Mouse (Mus musculus): ENCODE measurements at regions not wholly inside any gene's neighbourhood (a gene's known extent, or its start where the extent isn't known, plus 50 kb on each side); places are given as distances from the start of the nearest gene placed in this dataset.
A peak's percentile ranks its signal among the peaks of the same experiment; 100 is the strongest.

- peak; percentile 18; the same call in 1 of the 2 replicates for ATAC-seq (ENCODE audit: extremely low read depth, insufficient number of reproducible peaks, low FRiP score, poor library complexity, severe bottlenecking)
These were observed 265.7 kb upstream of the Kcnj16 start for GRCm38 (mm10) chr11:110702119-110702518.

- no peak for ATAC-seq (ENCODE audit: extremely low read depth, insufficient number of reproducible peaks, low FRiP score, poor library complexity, severe bottlenecking)
These were observed 264.3 kb upstream of the Kcnj16 start for GRCm38 (mm10) chr11:110703511-110703910.

DNA sequence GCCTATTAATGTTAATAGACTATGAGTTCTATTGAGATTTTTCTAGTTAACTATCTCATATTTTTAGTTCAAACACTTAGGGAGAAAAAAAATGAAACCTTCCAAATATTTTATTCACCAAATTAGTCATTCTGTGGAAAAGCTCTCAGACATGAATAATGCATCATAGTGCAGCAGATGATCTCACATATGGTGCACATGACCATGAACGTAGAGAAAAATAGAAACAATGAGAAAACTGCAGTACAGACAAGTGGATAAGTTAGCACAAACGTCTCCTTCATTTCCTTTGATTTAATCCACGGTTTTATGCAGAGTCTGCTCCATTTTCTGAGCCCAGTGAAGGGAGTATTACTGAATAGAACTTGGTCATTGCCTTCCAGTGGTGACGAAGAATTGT is 260.5 kb upstream of the Kcnj16 start:
- no peak for ATAC-seq (ENCODE audit: extremely low read depth, insufficient number of reproducible peaks, low FRiP score, poor library complexity, severe bottlenecking)

DNA sequence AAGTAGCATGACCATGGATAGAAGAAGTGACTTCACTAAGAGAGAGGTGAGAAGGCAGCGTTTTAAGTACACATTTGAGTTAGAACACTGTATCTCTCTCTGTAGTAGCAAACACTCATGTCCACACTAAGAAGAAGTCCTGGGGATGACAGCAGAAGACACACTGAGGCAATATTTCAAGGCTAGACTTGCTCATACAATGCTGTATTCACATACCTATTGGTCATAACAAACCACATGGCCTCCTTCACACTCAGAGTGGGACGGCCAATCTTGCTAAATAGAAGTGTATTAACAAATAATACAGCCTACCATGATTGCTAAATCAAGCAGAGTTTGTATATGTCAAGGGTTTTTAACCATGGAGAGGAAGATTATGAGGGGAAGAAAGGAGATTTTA is 252.5 kb upstream of the Kcnj16 start:
- ATAC-seq (ENCODE audit: extremely low read depth, insufficient number of reproducible peaks, low FRiP score, poor library complexity, severe bottlenecking), result no peak

DNA sequence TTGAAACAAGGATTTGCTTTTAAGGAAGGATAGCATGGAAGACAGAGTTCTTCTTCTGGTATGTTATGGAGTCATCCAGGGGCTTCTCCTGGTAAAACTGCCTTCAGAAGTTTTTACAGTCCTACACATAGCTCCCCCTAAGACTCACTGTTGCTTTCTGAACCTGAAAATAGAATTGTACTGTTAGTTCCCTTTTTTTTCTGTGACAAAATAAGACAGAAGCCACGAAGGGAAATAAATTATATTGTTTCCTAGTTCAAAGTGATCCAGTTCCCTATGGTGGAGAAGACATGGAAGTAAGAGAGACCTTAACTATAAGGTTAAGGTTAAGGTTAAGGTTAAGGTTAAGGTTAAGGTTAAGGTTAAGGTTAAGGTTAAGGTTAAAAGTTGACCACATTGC is 251.5 kb upstream of the Kcnj16 start:
- no peak for ATAC-seq (ENCODE audit: extremely low read depth, insufficient number of reproducible peaks, low FRiP score, poor library complexity, severe bottlenecking)

DNA sequence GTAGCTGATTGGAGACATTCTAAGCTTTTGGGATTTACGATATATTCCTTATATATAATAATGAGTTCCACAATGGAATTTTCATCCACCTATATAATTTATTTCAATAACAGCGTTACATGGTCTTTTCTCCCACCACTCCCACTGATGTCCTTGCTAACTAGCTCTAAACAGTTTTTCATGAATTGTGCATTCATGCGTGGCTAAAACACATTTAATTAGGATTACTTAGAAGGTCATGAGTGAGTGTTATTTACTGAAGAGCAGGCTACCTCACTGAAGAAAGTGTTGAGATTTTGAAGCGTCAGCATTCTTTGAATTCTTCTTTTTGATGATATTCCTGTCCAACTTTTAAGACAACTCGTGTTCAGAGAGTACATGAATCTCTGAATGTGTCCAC is 245.1 kb upstream of the Kcnj16 start:
- no peak for ATAC-seq (ENCODE audit: extremely low read depth, insufficient number of reproducible peaks, low FRiP score, poor library complexity, severe bottlenecking)

GRCm38 (mm10) chr11:110723971-110724370 is 243.9 kb upstream of the Kcnj16 start:
- ATAC-seq (ENCODE audit: extremely low read depth, insufficient number of reproducible peaks, low FRiP score, poor library complexity, severe bottlenecking), result no peak

GRCm38 (mm10) chr11:110727357-110727961 is 240.4 kb upstream of the Kcnj16 start:
- ATAC-seq (ENCODE audit: extremely low read depth, insufficient number of reproducible peaks, low FRiP score, poor library complexity, severe bottlenecking), result no peak

DNA sequence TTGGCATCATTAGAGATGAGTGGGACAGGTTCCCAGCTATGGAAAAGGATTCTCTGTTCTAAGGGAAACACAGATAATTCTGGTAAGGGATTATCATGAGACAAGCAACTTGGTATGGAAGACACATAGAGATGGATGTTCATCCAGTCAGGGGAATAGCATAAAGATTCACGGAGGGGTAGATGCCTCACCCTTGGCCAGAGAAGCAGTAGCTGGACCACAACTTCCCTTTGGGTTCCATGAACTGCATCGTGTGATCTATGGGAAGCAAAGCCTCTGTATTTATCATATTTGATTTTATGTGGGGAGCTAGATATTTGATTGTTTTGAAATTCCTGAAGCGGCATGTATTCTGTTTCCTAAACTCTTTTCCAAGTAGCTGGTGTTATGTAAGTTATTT is 236.3 kb upstream of the Kcnj16 start:
- no peak for ATAC-seq (ENCODE audit: extremely low read depth, insufficient number of reproducible peaks, low FRiP score, poor library complexity, severe bottlenecking)

DNA sequence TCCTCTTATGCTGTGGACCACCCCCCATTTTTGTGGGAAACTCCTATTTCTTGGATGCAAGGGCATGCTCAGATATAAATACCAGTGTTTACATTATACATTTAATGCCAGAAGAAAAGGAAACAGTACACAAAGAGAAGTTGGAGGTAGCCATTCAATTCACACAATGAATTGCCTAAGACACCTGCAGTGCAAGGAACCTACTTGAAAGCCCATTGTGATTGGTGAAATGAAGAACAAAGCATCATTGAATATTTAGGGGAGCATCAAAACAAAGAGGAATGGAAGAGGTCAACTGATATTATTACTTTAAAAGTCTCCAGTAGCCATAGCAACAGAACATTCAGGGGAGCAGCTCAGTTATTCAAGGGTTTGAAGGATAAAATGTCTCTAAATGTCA is 193.7 kb upstream of the Kcnj16 start:
- ATAC-seq (ENCODE audit: extremely low read depth, insufficient number of reproducible peaks, low FRiP score, poor library complexity, severe bottlenecking), result no peak

GRCm38 (mm10) chr11:110781492-110782276 is 186.1 kb upstream of the Kcnj16 start:
- ATAC-seq (ENCODE audit: extremely low read depth, insufficient number of reproducible peaks, low FRiP score, poor library complexity, severe bottlenecking), result no peak

DNA sequence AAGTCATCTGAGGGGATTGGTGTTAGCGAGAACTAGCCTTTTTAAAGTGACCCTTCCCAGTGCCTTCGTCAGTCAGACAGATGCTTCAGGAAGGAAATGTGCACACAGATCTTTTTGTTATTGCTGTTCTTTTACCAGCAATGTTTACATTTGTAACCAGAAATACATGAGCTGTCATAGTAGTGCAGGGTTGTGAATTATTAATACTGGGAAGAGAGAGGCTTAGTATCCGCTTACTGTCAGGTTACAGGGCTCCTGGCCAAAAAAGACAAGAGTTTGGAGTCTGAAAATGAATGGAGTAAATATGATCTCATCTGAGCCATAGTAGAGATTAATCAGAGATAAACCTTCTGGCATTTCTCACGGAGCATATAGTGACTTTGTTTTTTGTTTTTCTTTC is 178.3 kb upstream of the Kcnj16 start:
- no peak for ATAC-seq (ENCODE audit: extremely low read depth, insufficient number of reproducible peaks, low FRiP score, poor library complexity, severe bottlenecking)

DNA sequence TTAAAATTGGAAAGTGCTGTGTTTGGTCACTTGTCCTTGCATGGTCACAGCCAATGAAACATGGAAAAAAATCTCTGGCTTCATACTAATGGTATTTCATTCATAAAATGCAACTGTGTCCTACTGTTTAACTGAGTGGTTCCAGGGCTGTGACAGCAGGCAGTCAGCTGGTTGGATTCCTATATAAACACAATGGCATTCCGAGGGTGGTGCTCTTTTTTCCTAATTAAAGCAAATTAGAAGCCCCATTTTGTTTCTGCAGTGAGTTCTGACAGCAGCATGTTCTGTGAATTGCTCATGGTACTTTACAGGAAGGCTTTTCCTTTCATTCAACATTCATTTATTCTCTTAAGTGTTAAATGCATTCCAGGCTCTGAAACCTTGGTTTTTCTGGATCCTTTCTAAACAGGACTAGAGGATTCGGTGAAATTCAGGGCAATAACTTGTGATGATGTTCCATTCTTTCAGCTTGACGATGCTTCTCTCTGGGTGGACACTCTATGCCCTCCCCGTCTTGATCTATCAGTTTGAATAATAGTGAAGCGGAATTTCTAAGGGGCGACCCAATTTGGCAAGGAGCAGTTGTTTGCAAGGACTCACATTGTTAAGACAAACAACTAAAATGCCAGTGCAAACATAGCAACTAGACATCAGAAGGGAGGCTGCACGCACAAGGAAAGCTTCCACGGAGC is 167.8 kb upstream of the Kcnj16 start:
- no peak for ATAC-seq (ENCODE audit: extremely low read depth, insufficient number of reproducible peaks, low FRiP score, poor library complexity, severe bottlenecking)

DNA sequence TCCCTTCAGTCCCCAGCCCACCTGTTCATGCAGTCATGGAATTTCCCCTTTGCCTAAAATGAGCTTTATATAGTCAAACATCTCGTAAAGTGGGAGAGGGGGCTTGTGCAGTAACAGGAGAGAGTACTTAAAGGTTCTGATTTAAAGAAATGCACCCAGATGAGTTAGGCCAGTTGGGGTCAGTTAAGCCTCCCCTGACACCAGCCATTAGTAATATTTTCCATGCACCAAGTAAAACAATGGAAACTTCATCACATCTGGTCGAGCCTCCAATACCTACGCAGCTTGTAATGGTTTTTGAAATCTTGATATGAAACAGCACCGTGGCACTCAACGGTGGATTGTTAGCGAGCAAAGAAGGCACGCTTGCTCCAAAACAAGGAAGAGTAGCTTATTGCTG is 165.8 kb upstream of the Kcnj16 start:
- no peak for ATAC-seq (ENCODE audit: extremely low read depth, insufficient number of reproducible peaks, low FRiP score, poor library complexity, severe bottlenecking)

- ATAC-seq (ENCODE audit: extremely low read depth, insufficient number of reproducible peaks, low FRiP score, poor library complexity, severe bottlenecking), result no peak
These were observed 163.8 kb upstream of the Kcnj16 start for GRCm38 (mm10) chr11:110804079-110804478.

DNA sequence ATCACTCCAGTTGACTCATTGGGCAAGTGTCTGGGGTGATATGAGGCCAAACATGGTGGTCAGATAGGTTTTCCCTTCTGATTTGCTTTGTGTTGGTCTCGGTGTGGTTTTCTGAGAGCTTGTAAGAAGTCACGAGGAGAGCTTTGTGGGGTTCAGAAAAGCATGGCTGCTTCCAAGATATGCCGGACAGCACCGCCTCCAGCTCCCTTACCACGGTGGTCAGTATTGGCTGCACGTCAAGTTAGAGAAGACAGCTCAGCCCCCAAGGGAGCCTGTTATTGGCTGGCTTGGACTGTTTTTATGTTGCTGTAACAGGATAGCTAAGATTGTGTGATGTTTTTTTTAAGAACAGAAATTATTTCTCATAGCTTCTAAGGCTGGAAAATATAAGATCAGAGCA is 154.7 kb upstream of the Kcnj16 start:
- no peak for ATAC-seq (ENCODE audit: extremely low read depth, insufficient number of reproducible peaks, low FRiP score, poor library complexity, severe bottlenecking)

- no peak for ATAC-seq (ENCODE audit: extremely low read depth, insufficient number of reproducible peaks, low FRiP score, poor library complexity, severe bottlenecking)
These were observed 153.1 kb upstream of the Kcnj16 start for GRCm38 (mm10) chr11:110814732-110815131.

DNA sequence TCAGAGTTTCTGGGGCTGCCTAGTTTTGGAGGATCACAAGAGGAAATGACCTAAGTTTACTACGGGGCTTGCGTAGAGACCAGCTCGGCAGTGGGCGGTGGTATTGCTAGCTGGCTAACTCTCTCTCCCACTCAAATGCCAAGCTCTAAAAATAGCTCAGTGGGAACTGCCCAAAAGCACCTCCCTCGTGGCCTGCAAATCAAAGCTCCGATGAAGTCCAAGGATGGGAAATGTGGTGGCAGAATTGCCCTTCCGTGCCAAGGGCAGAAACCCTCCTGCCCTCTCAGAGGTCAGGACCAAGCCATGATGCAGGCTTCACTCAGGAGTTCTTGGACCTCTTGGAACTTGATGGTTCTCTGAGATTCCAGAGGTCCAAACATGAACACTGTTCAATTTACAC is 152.6 kb upstream of the Kcnj16 start:
- ATAC-seq (ENCODE audit: extremely low read depth, insufficient number of reproducible peaks, low FRiP score, poor library complexity, severe bottlenecking), result no peak

GRCm38 (mm10) chr11:110828584-110828983 is 139.2 kb upstream of the Kcnj16 start:
- no peak for ATAC-seq (ENCODE audit: extremely low read depth, insufficient number of reproducible peaks, low FRiP score, poor library complexity, severe bottlenecking)

GRCm38 (mm10) chr11:110836688-110837087 is 131.1 kb upstream of the Kcnj16 start:
- ATAC-seq (ENCODE audit: extremely low read depth, insufficient number of reproducible peaks, low FRiP score, poor library complexity, severe bottlenecking), result no peak
